Mouse (Mus musculus): ENCODE measurements at regions not wholly inside any gene's neighbourhood (a gene's known extent, or its start where the extent isn't known, plus 50 kb on each side); places are given as distances from the start of the nearest gene placed in this dataset.

GRCm38 (mm10) chr5:100982573-100982936 lies 137.0 kb downstream of the Gpat3 start:
- no peak for DNase-seq (ENCODE audit: low spot score)

- DNase-seq (ENCODE audit: low spot score), result no peak
Observed at GRCm38 (mm10) chr5:100981849-100982572, 136.5 kb downstream of the Gpat3 start.

- DNase-seq (ENCODE audit: low spot score), result no peak
Observed at GRCm38 (mm10) chr5:100976736-100977135, 131.2 kb downstream of the Gpat3 start.

GRCm38 (mm10) chr5:100951210-100951609 lies 105.7 kb downstream of the Gpat3 start:
- DNase-seq (ENCODE audit: low spot score), result no peak

All from urinary bladder, postnatal 25 days (tissue).